Mouse (Mus musculus) bone marrow, adult 2 months (tissue): ENCODE results near the gene Cd2bp2.

ENCODE experiments used
- CTCF ChIP-seq: fragments of 200-500 bp; IDR thresholded peaks from 2 replicates; pipeline ENCODE4 v1.5.1; 2011; ENCODE audit warnings: low read length, control low read depth; ENCODE audit not compliant: control insufficient read depth, insufficient read depth
- POLR2A ChIP-seq: fragments of 200-500 bp; IDR thresholded peaks from 2 replicates; pipeline ENCODE4 v1.6.1; 2011; ENCODE audit warnings: low read depth, mild to moderate bottlenecking, control low read depth, low read length, borderline replicate concordance; ENCODE audit not compliant: control insufficient read depth

DNA sequence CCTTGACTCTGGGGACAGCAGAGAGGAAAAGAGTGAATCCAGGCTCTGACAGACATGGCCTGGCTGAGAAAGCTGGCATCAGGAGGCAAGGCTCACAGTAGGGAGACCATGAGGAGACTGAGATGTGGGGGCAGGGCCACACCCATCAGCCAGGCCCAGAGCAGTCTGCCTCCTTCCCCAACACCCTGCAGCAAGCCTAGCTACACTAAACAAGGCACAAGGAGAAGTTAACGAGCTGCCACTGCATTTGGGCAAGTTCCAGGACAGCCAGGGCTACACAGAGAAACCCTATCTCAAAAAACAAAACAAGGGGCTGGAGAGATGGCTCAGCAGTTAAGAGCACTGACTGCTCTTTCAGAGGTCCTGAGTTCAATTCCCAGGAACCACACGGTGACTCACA, 53.6 kb downstream of the Cd2bp2 start:
- TF ChIP-seq CTCF (no peak), POLR2A (no peak)
